Mouse (Mus musculus) left cerebral cortex, postnatal 10 days (tissue): ENCODE measurements around the gene Blnk. TPM values are rescaled to one million over a fixed set of nuclear protein-coding genes. Genes with fewer than 3 reads are reported as not detected.

Experiments used
- DNase-seq, 2 experiments: peaks; one replicate each; pipeline ENCODE4 v3.0.0; 2021 to 2022; ENCODE audit warnings: low spot score in 2 of 2, mixed read lengths in 1 of 2; ENCODE audit errors: extremely low spot score in 1 of 2
- intact Hi-C: fragments of 180-260 bp; cut with DNase I; formaldehyde crosslinking; loops from one replicate; pipeline ENCODE4 v1.15.1; 2025
- total RNA-seq, 2 experiments: library from RNA; stranded (reverse); gene quantifications; 2 replicates each; pipeline ENCODE4 v1.2.3; 2021

The Blnk gene
- total RNA-seq, 2 experiments from 2014 or later: 3.0 TPM

- no peak for DNase-seq
- intact Hi-C loops: no loop called here
Observed at GRCm38 (mm10) chr19:40976946-40977917, 17.1 kb downstream of the Blnk start.

DNA sequence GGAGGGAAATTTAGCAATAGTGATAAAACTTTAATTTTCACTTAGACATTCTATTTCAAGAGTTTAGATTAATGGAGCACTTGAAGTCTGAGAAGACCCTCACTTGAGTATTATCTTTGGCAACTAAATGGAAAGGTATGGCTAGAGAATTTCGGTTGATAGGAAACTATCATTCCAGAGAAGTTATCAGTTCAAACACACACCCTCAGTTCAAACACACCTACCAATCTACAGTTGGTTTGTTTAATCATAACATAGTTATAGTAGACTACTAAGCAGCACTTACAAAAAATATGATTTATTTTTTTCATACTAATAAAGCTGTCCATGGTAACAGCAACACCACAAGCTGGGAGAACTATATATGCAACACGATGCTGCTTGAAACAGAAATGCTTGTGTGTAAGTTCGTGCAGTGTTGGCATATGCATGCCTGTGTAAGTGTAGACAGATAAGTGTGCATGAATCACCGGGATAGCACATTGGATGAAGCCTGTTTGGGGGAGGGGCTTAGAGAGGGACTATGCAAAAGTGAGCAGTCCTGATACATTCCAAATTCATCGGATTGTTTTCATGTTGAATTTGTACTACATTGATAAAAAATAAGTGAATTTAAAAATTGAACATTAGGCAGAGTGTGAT lies 22.9 kb downstream of the Blnk start:
- intact Hi-C loops: no loop called here
- no peak for DNase-seq

GRCm38 (mm10) chr19:40970775-40971174 lies 23.6 kb downstream of the Blnk start:
- no peak for DNase-seq
- intact Hi-C loops: no loop called here

- intact Hi-C loops: no loop called here
- no peak for DNase-seq
Observed at GRCm38 (mm10) chr19:40970301-40970700, 24.0 kb downstream of the Blnk start.

DNA sequence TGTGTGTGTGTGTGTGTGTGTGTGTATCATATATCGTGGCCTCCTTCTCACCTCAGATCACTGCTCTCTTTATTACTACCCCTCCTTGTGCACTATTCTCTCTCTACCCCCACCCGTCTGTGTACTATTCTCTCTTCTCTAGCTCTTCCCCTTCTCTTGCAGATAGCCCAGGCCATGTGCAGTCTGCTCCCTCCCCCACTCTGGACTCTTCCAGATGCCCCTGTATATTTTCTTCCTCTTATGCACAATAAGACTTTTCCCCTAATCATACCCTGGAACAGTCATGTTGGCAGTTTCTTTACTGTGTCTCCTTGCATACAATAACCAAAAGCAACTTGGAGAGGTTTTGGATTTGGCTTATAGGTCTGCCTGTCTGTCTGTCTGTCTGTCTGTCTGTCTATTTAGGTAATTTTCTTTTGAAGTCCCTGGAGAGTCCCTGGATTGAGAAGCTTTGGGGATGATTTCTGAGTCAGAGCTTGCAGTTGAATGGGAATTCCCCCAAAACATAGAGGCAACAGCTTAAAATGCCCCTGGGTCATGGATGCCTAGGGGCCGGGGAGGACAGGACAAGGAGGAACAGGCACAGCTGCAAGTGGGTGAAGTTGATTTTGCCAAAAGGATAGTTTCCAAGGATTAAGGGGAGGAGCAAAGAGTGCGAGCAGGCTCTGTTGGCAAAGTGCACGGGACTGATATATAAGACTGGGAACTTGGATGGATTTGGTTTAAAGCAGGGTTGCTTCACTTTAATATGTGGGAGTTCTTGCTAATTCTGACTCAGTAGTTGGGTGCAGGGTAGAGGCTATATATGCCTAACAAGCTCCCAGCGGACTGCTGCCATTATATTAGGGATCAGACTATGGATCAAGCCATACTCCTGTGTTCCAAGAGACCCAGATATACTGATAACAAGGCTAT lies 29.1 kb downstream of the Blnk start:
- intact Hi-C loops: loop anchor here (5.0 kb wide), 1 partner anchor 47 kb away; no protein-coding TSS in a partner anchor
- DNase-seq: no peak

DNA sequence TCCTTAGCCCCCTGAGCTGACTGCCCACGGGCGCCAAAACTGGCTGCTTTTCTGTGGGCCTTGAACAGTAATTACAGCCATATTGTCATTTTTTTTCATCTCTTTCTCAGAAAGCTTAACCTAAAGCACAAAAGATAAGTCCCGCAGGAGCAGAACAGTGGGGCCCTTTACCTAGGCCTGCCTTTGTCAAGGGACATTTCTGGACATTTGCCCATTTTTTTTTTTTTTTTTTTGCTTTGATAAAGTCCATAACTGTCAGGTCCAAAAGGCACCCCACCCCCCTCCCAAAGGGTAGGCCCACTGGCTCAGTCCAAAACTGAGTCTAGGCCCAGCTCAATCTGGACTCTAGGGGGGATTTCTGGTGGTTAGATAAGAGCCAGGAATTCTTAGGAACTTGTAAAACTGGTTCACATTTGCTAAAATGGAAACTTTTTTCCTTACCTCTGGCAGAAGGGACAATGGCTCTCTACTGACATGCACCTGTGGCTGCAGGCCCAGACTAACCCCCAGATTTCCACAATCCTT lies 29.9 kb downstream of the Blnk start:
- DNase-seq: no peak
- intact Hi-C loops: loop anchor here (5.0 kb wide), 1 partner anchor 48 kb away; no protein-coding TSS in a partner anchor

- intact Hi-C loops: loop anchor here (5.0 kb wide), 1 partner anchor 49 kb away; no protein-coding TSS in a partner anchor
- DNase-seq: peak; percentile 20 to 62
Observed at GRCm38 (mm10) chr19:40962988-40963387, 31.3 kb downstream of the Blnk start.

GRCm38 (mm10) chr19:40958981-40959380 lies 35.4 kb downstream of the Blnk start:
- DNase-seq: no peak

DNA sequence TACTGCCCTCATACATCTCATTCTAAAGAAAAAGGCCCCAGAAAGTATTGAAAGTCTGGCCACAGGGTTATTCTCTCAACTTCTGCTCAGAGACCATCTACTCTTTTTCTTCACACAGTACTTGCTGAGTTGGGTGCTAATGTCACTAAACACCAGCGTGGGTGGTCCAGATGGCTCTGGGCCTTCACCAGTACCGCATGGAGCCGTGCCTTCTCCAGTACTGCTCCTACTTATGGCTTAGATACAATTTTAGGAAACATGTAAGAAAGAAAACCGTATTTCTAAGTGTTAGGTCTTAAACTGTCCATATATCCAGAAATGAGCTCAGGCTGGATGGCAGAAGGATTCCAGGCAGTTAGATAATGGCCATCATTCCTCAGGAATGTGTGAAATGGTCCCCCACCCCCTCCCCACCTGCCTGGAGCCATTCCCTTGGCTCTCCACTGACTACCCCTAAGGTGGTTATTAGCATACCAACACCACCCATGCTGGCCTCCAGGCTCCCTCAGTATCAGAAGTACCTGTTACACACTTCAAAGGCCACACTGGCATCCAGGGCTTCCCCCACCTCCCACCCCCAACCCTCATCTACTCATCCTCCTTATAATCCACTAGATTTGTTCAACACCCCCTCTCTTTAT lies 47.3 kb downstream of the Blnk start:
- no peak for DNase-seq
- intact Hi-C loops: no loop called here

More at GRCm38 (mm10) chr19:40958981-40959380, 35.4 kb downstream of the Blnk start:
- intact Hi-C loops: no loop called here

DNA sequence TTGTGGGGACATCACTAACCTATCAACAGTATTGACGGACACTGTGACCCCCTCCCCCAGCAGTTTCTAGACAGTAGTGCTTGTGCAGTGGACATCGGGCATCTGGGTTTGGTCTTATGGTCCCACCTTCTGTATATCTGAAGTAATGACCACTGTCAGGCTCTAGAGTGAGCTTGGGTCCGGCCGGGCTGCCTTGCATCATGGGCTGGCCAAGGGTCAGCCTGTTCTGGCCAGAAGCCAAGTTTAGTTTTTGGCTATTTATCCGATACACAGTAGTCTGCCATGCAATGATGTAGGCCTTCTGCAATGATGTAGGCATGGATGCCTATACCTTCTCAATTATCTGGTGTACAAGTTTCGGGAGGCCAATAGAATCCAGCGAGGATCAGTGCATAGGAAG lies 50.8 kb downstream of the Blnk start:
- intact Hi-C loops: no loop called here
- DNase-seq: no peak

DNA sequence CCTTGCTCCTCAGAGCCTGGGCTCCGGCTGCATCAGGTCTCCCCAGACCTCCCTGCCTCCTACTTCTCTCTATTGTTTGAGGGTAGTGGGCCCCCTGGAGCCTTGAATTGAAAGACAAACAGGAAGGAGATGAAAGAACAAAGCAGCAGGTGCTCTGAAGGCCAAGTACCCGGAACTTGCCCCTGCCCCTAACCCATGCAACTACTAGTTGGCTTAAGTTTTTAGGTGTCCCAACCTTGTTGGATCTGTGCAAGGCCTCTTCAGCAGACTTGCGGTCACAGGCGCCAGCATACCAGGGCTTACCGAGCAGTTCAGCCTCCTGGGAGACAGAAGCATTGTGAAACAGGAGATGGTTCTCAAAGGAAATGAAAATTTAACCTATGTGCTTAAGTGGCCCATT lies 58.3 kb downstream of the Blnk start:
- DNase-seq: no peak
- intact Hi-C loops: no loop called here

- no peak for DNase-seq
- intact Hi-C loops: no loop called here
Observed at GRCm38 (mm10) chr19:40935376-40935775, 59.0 kb downstream of the Blnk start.

DNA sequence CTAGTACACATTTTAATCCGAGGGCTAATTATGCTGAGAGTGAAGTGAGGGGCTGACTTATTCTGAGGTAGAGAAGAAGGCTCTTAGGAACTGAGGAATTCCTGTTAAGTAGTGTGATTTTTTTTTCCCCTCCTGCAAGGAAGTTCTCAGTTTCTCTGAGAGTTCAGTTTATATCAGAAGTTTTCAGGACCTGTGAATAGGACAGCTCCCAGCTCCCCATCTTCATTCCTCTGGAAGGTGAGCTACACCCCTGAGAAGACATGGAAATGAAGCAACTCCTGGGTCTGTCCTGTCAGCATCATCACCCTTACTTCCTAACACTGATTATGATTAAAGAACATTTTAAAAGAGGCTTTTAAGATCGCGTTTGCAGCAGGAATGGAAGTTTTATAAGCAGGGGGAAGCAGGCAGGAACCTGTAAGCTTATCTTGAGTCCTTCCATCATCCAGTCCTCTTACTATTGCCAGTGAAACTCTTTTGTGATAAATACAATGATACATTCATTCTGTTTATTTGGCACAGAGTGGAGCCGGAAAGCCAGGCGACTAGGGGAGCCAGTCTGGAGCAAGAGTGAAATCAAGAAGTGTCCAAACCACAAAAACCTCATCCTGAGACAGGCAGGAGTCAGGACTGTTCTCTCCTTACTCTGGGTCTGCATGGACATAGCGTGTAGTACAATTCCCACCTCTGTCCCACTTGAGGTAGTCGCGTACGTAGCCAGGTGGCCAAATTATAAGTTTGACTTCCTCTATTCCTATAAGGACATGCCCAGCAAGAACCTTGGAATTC lies 62.6 kb downstream of the Blnk start:
- no peak for DNase-seq
- intact Hi-C loops: no loop called here

- intact Hi-C loops: loop anchor here (10.0 kb wide), 1 partner anchor 119 kb away; no protein-coding TSS in a partner anchor
- DNase-seq: no peak
Observed at GRCm38 (mm10) chr19:40895393-40895703, 99.0 kb downstream of the Blnk start.

DNA sequence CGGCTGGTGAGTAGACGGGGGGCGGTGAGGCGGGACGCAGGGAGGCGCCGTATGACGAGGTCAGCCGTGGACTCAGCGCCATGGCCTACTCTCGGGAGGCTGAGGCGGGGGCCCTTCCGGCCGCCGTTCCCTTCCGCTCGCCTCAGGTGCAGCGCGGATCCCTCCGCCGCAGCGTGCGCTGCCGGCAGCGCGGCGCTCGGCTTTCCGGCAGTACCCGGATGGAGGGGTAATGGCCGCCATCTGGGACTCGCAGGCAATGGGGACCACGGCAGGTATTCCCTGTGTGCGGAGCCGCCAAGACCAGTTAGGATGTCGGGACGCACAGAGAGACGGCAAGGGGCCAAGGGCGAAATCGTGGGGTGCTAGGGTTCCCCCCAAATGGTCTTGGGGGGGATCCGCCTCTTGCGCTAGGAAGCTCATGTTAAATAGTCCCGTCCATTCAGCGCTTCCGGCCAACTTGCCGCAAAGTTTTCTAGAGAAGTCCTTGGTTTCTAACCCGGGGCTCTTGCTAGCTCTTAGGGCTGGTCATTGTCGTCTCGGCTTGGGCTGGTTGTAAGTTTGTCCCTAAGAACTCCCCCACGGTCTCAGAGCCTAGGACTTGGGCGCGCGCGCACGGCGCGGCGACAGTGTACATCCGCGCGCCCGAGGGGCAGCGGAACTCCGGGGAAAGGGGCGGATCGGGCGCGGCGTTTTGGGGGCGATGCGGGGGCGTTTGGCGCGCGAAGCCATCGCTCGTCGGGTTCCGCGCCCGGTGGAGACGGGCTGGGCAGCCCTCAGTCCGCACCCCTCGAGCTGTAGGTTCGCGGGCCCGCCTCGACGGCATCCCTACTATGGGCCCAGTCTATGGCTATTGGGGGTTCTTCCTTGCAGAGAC lies 99.6 kb downstream of the Blnk start, which contains the start of gene Zfp518a:
TSS of gene Zfp518a (plus strand) at position 187 of the 874 bp plus-strand sequence.
- intact Hi-C loops: loop anchor here (1.0 to 10.0 kb wide), 2 partner anchors 21 to 120 kb away; no protein-coding TSS in a partner anchor

DNA sequence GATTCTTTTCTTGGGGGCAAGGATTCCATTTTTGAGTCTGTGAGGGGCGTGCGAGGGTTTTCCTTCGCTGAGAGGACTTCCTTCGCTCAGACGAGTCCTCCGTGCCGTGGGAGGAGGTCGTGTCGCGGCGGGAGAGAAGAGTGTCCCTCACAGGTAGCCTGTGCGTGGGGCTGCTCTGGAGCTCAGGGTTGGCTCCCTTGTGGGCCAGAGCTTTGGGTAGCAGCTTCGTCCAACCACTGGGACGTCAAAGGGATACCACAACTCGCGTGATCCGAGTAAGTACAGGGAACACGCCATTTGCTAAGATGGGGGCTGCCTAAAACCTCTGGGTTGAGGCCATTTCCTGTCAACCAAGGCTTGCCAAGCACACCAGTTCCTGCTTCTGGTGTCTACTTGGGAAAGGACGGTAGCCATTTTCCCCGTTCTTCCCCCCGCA lies 100.2 kb downstream of the Blnk start:
- intact Hi-C loops: loop anchor here (1.0 to 10.0 kb wide), 2 partner anchors 21 to 121 kb away; no protein-coding TSS in a partner anchor
- peak in 1 of 2 experiments; percentile 35 for DNase-seq

More for the DNA sequence above, 99.6 kb downstream of the Blnk start, which contains the start of gene Zfp518a:
- peak; percentile 79 to 94 for DNase-seq
